In genomic region chr14:57981720-57982418, GRCm38 (mm10) we compare ENCODE assay signal across 8 mouse cellular contexts. TPM values are rescaled to one million over a fixed set of nuclear protein-coding genes. Genes with fewer than 3 reads are reported as not detected.
DNase-seq lines count a peak whose midpoint lies in the region; ATAC-seq and TF ChIP-seq lines count a peak whose summit lies in the region.

No protein-coding gene starts in this region.

- DNase-seq in kidney, postnatal 10 days = peak; percentile 25
- DNase-seq in kidney, adult 2 months = no peak
- peak; percentile 31 for DNase-seq in retina, postnatal 7 days (ENCODE audit: low read depth, low spot score)
- DNase-seq in thymus, adult 2 months = no peak
- DNase-seq in urinary bladder, adult 18-20 months (ENCODE audit: low spot score in 2 of 2) = no peak
- no peak for DNase-seq in layer of hippocampus, postnatal 36 days

- H3K27ac ChIP-seq in kidney, adult 2 months (ENCODE audit: insufficient read depth, low read depth, low read length) = no peak overlapping the region
- H3K27ac ChIP-seq in forebrain, embryonic 12.5 days = 0 out of 2 replicates have a peak overlapping the region, but pooled peaks have one; percentile 0
- H3K27ac ChIP-seq in limb, embryonic 15.5 days = peak overlapping the region; percentile 33; the same call in 1 of the 2 replicates
- H3K27ac ChIP-seq in thymus, adult 2 months (ENCODE audit: control insufficient read depth, insufficient read depth, low read length) = no peak overlapping the region

- no peak for TF ChIP-seq POLR2A in kidney, adult 2 months (IDR thresholded peaks at IDR 0.05; ENCODE audit: low read depth, low read length)
- TF ChIP-seq POLR2A in thymus, adult 2 months (IDR thresholded peaks at IDR 0.05; ENCODE audit: control insufficient read depth, extremely low read depth, insufficient read depth, low read length, poor library complexity) = no peak

- no peak overlapping the region for H3K4me3 ChIP-seq in kidney, adult 2 months (ENCODE audit: insufficient read depth, low read depth, low read length)
- no peak overlapping the region for H3K4me3 ChIP-seq in forebrain, embryonic 12.5 days (replicated peaks)
- no peak overlapping the region for H3K4me3 ChIP-seq in limb, embryonic 15.5 days
- no peak overlapping the region for H3K4me3 ChIP-seq in thymus, adult 2 months (ENCODE audit: control insufficient read depth, insufficient read depth, low read length)

- 63% methylated on average over 14 of the region's 14 CpGs for WGBS in kidney, adult 2 months
- WGBS in forebrain, embryonic 12.5 days = 27% methylated on average over 14 of the region's 14 CpGs
- 18% methylated on average over 14 of the region's 14 CpGs for WGBS in limb, embryonic 15.5 days
- 83% methylated on average over 14 of the region's 14 CpGs for WGBS in thymus, adult 2 months

- ATAC-seq in forebrain, embryonic 12.5 days (ENCODE audit: low FRiP score) = 0 out of 2 replicates have a peak, but pooled peaks have one; percentile 63
- 0 out of 2 replicates have a peak, but pooled peaks have one; percentile 44 for ATAC-seq in limb, embryonic 15.5 days (ENCODE audit: insufficient number of reproducible peaks, low FRiP score, low TSS enrichment, low read depth)

- peaks cover 6% of the 10 kb centered on the region; the same call in 1 of the 2 replicates for H3K4me1 ChIP-seq in kidney, adult 2 months (ENCODE audit: control insufficient read depth, insufficient read depth, low read length)
- peaks cover 12% of the 10 kb centered on the region for H3K4me1 ChIP-seq in forebrain, embryonic 12.5 days
- peaks cover 20% of the 10 kb centered on the region for H3K4me1 ChIP-seq in limb, embryonic 15.5 days
- no peaks in the 10 kb centered on the region for H3K4me1 ChIP-seq in thymus, adult 2 months (replicated peaks; ENCODE audit: control insufficient read depth, insufficient read depth, low read length)

- H3K4me2 ChIP-seq in forebrain, embryonic 12.5 days = peak overlapping the region; percentile 30
- no peak overlapping the region for H3K4me2 ChIP-seq in limb, embryonic 15.5 days

- TF ChIP-seq CTCF in kidney, adult 2 months (conservative IDR thresholded peaks at IDR 0.05; ENCODE audit: insufficient read depth, insufficient read length, low read depth, low read length) = no peak
- TF ChIP-seq CTCF in thymus, adult 2 months (IDR thresholded peaks at IDR 0.05; ENCODE audit: borderline replicate concordance, control insufficient read depth, extremely low read depth, insufficient read depth, low read length, poor library complexity) = no peak

- no peaks in the 10 kb centered on the region for H3K9me3 ChIP-seq in forebrain, embryonic 12.5 days
- H3K9me3 ChIP-seq in limb, embryonic 15.5 days = no peaks in the 10 kb centered on the region

- H3K9ac ChIP-seq in forebrain, embryonic 12.5 days = no peak overlapping the region
- no peak overlapping the region for H3K9ac ChIP-seq in limb, embryonic 15.5 days

- no peaks in the 10 kb centered on the region for H3K36me3 ChIP-seq in kidney, adult 2 months (ENCODE audit: control insufficient read depth, insufficient read depth, low read length)
- no peaks in the 10 kb centered on the region for H3K36me3 ChIP-seq in forebrain, embryonic 12.5 days (replicated peaks)
- no peaks in the 10 kb centered on the region for H3K36me3 ChIP-seq in limb, embryonic 15.5 days
- H3K36me3 ChIP-seq in thymus, adult 2 months (ENCODE audit: control insufficient read depth, insufficient read depth, low read length) = no peaks in the 10 kb centered on the region

- H3K27me3 ChIP-seq in kidney, adult 2 months (replicated peaks; ENCODE audit: control insufficient read depth, insufficient read depth, low read length) = no peaks in the 10 kb centered on the region
- H3K27me3 ChIP-seq in forebrain, embryonic 12.5 days = no peaks in the 10 kb centered on the region
- H3K27me3 ChIP-seq in limb, embryonic 15.5 days = no peaks in the 10 kb centered on the region
- no peaks in the 10 kb centered on the region for H3K27me3 ChIP-seq in thymus, adult 2 months (ENCODE audit: control insufficient read depth, insufficient read depth, low read length)

RNA-seq across cellular contexts. Expression of gene Micu2, which starts 17.2 kb away (rescaled TPM):
- polyA plus RNA-seq in kidney, adult 2 months (2012; rRNA removed) = 20.8 and 24.8 TPM in 2 replicates
- polyA plus RNA-seq in forebrain, embryonic 12.5 days (2016; fragmentation: Nextera tagmentation; extraction: Ambion mirVana) = 70.4 and 72.5 TPM in 2 replicates
- 92.9 and 95.1 TPM in 2 replicates for polyA plus RNA-seq in limb, embryonic 15.5 days (2015; fragmentation: Nextera tagmentation; extraction: Ambion mirVana)
- polyA plus RNA-seq in thymus, adult 2 months (2012; rRNA removed) = 16.6 and 20.5 TPM in 2 replicates
- 10 to 100 TPM; 20.3 to 21.1 TPM for total RNA-seq in layer of hippocampus, postnatal 36 days (2021)

Comparison
In these comparisons a context has a peak if more than half of its experiments do, and no peak if none do; other contexts are left out.
1. DNase-seq: peak in kidney, postnatal 10 days (single experiment) and retina, postnatal 7 days (single experiment); none in kidney, adult 2 months (single experiment), thymus, adult 2 months (single experiment), urinary bladder, adult 18-20 months (0 of 2) and layer of hippocampus, postnatal 36 days (0 of 2).
2. H3K27ac ChIP-seq: peak in forebrain, embryonic 12.5 days (single experiment) and limb, embryonic 15.5 days (single experiment); none in kidney, adult 2 months (single experiment) and thymus, adult 2 months (single experiment).